ENCODE assay signal across 21 mouse cellular contexts in the genomic region with DNA sequence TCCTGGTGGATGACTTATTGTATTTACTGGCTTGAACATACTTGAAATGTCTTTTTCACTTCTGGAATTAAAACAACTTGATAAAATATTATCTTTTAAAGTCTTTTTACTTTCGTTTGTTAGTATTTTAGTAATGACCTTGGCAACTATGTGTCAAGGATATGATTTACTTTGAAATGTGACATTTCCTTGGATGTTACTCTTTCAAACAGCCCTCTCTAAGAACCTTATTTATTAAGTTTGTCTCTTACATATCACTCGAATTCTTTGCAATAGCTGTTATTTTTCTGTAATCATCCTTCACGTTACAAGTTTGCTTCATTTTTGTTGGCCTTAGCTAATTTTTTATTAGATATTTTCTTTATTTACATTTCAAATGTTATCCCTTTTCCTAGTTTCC.
DNase-seq lines count a peak whose midpoint lies in the region; ATAC-seq and TF ChIP-seq lines count a peak whose summit lies in the region.
"Had no signal": no experiment of that assay in that cellular context is flagged by ENCODE, and none has a peak within 500 bp of the region (broad histone marks: within the 10 kb centered on the region; RNA-seq: fewer than 3 reads in every experiment).

No protein-coding gene starts in this region.

- DNase-seq in lung, embryonic 14.5 days: peak; percentile 67
- no peak for DNase-seq in lung, postnatal 25 days (ENCODE audit: low spot score)
- no peak for DNase-seq in lung, postnatal 14 days
- DNase-seq in lung, postnatal 10 days: no peak
- DNase-seq: adrenal gland, adult 2 months; adrenal gland, adult 8-10 months; adrenal gland, postnatal 10 days; adrenal gland, postnatal 14 days; adrenal gland, postnatal 25 days; adrenal gland, postnatal 36 days; B cell, adult 2 months; cerebellum, adult 11 months; cerebellum, adult 11-12 months; cerebellum, adult 18-20 months had no signal

- H3K4me1 ChIP-seq in lung, embryonic 14.5 days (ENCODE audit: insufficient read depth): no peaks in the 10 kb centered on the region
- H3K4me1 ChIP-seq in lung, embryonic 15.5 days: no peaks in the 10 kb centered on the region
- no peaks in the 10 kb centered on the region for H3K4me1 ChIP-seq in lung, embryonic 16.5 days (replicated peaks; ENCODE audit: control insufficient read depth, insufficient read depth, low read length)

- no peak for TF ChIP-seq CTCF in lung, embryonic 14.5 days (IDR thresholded peaks at IDR 0.05; ENCODE audit: low read depth)

- H3K4me2 ChIP-seq in lung, embryonic 14.5 days: no peak overlapping the region
- H3K4me2 ChIP-seq in lung, embryonic 15.5 days: no peak overlapping the region
- H3K4me2 ChIP-seq in lung, embryonic 16.5 days (ENCODE audit: low read depth, low read length): no peak overlapping the region

- no peaks in the 10 kb centered on the region for H3K9me3 ChIP-seq in lung, embryonic 14.5 days (ENCODE audit: low read depth, low read length)
- no peaks in the 10 kb centered on the region for H3K9me3 ChIP-seq in lung, embryonic 15.5 days
- H3K9me3 ChIP-seq in lung, embryonic 16.5 days (ENCODE audit: control insufficient read depth, low read length): no peaks in the 10 kb centered on the region
- H3K9me3 ChIP-seq: G1E had no signal

- no peak overlapping the region for H3K27ac ChIP-seq in lung, embryonic 14.5 days (ENCODE audit: low read depth)
- no peak overlapping the region for H3K27ac ChIP-seq in lung, embryonic 15.5 days
- no peak overlapping the region for H3K27ac ChIP-seq in lung, embryonic 16.5 days (ENCODE audit: low read length)

- WGBS in lung, embryonic 14.5 days: 24% methylated on average over 3 of the region's 3 CpGs
- WGBS in lung, embryonic 15.5 days: 35% methylated on average over 3 of the region's 3 CpGs
- 44% methylated on average over 3 of the region's 3 CpGs for WGBS in lung, embryonic 16.5 days

- no peak overlapping the region for H3K4me3 ChIP-seq in lung, embryonic 14.5 days (ENCODE audit: low read depth, low read length)
- no peak overlapping the region for H3K4me3 ChIP-seq in lung, embryonic 15.5 days
- no peak overlapping the region for H3K4me3 ChIP-seq in lung, embryonic 16.5 days (ENCODE audit: low read length)

- H3K27me3 ChIP-seq in lung, embryonic 14.5 days (ENCODE audit: insufficient read depth, low read length): no peaks in the 10 kb centered on the region
- H3K27me3 ChIP-seq in lung, embryonic 15.5 days: no peaks in the 10 kb centered on the region
- no peaks in the 10 kb centered on the region for H3K27me3 ChIP-seq in lung, embryonic 16.5 days (ENCODE audit: control insufficient read depth, insufficient read depth, low read depth, low read length)
- H3K27me3 ChIP-seq: CH12.LX, Patski had no signal

- peak; percentile 78 for ATAC-seq in lung, embryonic 14.5 days (ENCODE audit: insufficient read depth)
- ATAC-seq in lung, embryonic 15.5 days (ENCODE audit: borderline replicate concordance, extremely low read depth, low FRiP score, low TSS enrichment): peak; percentile 72; the same call in 1 of the 2 replicates
- peak; percentile 66 for ATAC-seq in lung, embryonic 16.5 days (ENCODE audit: low read depth)
- ATAC-seq: activated CD4-positive, CD25-positive, alpha-beta regulatory T cell, adult 4 months; CD4-positive, CD25-positive, alpha-beta regulatory T cell, adult 4 months; Patski had no signal

- no peak overlapping the region for H3K9ac ChIP-seq in lung, embryonic 14.5 days
- H3K9ac ChIP-seq in lung, embryonic 15.5 days: no peak overlapping the region
- H3K9ac ChIP-seq in lung, embryonic 16.5 days (ENCODE audit: low read length): no peak overlapping the region

- no peaks in the 10 kb centered on the region for H3K36me3 ChIP-seq in lung, embryonic 14.5 days (ENCODE audit: insufficient read depth)
- no peaks in the 10 kb centered on the region for H3K36me3 ChIP-seq in lung, embryonic 15.5 days
- no peaks in the 10 kb centered on the region for H3K36me3 ChIP-seq in lung, embryonic 16.5 days (ENCODE audit: control insufficient read depth, insufficient read depth, low read length)
- H3K36me3 ChIP-seq: G1E had no signal
